Mouse (Mus musculus) forebrain, embryonic 12.5 days (tissue): ENCODE results near the gene Itk. TPM values are rescaled to one million over a fixed set of nuclear protein-coding genes. Genes with fewer than 3 reads are reported as not detected.
"Not testable (repeated sequence)": the region's sequence is repeated elsewhere in the genome, so short reads cannot be mapped to it uniquely, and the experiment has no call there.

Experiments used
- ATAC-seq: fragments of 200-750 bp; cut with Nextera tagmentation; 2 replicates; pipeline ENCODE4 v1.8.0; 2017; ENCODE audit warnings: moderate TSS enrichment; ENCODE audit not compliant: low FRiP score
- H3K27ac ChIP-seq: fragments of 300-500 bp; sonication (generic); 2 replicates; pipeline ENCODE4 v1.5.1; 2016; ENCODE audit warnings: mild to moderate bottlenecking
- H3K27me3 ChIP-seq: fragments of 300-500 bp; sonication (generic); 2 replicates; pipeline ENCODE4 v1.6.1; 2016; ENCODE audit warnings: mild to moderate bottlenecking
- H3K36me3 ChIP-seq: fragments of 300-500 bp; sonication (generic); replicated peaks from 2 replicates; pipeline ENCODE4 v1.6.1; 2016; ENCODE audit warnings: mild to moderate bottlenecking
- H3K4me1 ChIP-seq: fragments of 300-500 bp; sonication (generic); 2 replicates; pipeline ENCODE4 v1.6.1; 2016
- H3K4me2 ChIP-seq: fragments of 300-500 bp; sonication (generic); 2 replicates; pipeline ENCODE4 v1.6.1; 2016; ENCODE audit warnings: mild to moderate bottlenecking, moderate library complexity
- H3K4me3 ChIP-seq: fragments of 300-500 bp; sonication (generic); replicated peaks from 2 replicates; pipeline ENCODE4 v1.5.1; 2016; ENCODE audit warnings: mild to moderate bottlenecking
- H3K9ac ChIP-seq: fragments of 300-500 bp; sonication (generic); 2 replicates; pipeline ENCODE4 v1.6.1; 2016; ENCODE audit warnings: mild to moderate bottlenecking
- H3K9me3 ChIP-seq: fragments of 300-500 bp; sonication (generic); 2 replicates; pipeline ENCODE4 v1.6.1; 2016
- WGBS: fragments of 180-500 bp; shearing (Covaris S2); methylation state at CpG from one replicate; pipeline ENCODE4 v1.1.7; 2016; 5-methylcytosine and 5-hydroxymethylcytosine counted together
- polyA plus RNA-seq: library from polyadenylated mRNA; unstranded; fragments of >200 nt; fragmentation: Nextera tagmentation; extraction: Ambion mirVana; gene quantifications from 2 replicates; pipeline ENCODE4 v1.2.1, GENCODE M21; 2016

Itk gene
- polyA plus RNA-seq = not detected in 2 replicates

DNA sequence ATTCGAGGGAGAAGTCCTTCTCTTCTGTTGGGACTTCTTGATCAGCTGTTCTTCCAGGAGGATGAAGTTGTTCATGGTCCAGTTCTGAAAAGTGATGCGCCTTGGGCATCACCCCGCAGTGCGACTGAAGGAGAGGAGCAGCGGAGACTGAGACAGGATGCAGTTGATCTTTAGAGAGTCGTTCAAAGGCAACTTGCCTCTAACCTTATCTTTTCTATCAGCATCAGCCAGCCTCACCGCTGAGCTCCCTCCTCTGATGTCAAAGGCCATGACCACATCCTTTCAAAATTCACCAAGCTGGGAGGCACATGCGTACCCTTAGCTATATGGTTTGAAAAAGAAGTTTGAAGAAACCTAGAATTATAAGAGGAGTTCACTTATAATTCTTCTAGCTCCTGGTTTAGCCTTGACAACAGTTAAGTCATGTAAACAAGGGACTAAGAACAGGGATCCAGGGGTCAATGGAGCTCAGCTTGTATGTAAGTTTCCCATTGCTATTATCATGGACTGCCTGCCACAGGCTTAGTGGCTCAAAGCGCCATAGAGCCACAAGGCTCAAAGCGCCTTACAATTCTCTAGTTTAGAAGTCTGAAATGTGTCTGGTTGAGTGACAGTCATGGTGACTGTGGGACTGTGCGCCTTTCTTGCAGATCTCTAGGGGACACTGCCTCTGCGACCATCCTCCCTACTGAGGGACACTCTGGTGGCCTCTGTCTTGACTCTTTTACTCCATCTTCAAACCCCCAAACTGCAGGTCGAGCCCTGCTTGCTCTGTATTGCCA, at the start of gene Itk:
Gene Itk (minus strand): TSS at position 180 of the 782 bp plus-strand sequence.
- no peak for ATAC-seq
- no peak within 1 kb of the TSS for H3K4me2 ChIP-seq
- H3K4me1 ChIP-seq = no peaks in the 10 kb centered on the region
- no peak within 1 kb of the TSS for H3K9ac ChIP-seq
- no peaks in the 10 kb centered on the region for H3K9me3 ChIP-seq
- no peak within 1 kb of the TSS for H3K4me3 ChIP-seq
- WGBS = 86% methylated on average over 13 of the region's 13 CpGs
- H3K27ac ChIP-seq = no peak within 1 kb of the TSS
- no peaks in the 10 kb centered on the region for H3K36me3 ChIP-seq
- H3K27me3 ChIP-seq = no peaks in the 10 kb centered on the region

DNA sequence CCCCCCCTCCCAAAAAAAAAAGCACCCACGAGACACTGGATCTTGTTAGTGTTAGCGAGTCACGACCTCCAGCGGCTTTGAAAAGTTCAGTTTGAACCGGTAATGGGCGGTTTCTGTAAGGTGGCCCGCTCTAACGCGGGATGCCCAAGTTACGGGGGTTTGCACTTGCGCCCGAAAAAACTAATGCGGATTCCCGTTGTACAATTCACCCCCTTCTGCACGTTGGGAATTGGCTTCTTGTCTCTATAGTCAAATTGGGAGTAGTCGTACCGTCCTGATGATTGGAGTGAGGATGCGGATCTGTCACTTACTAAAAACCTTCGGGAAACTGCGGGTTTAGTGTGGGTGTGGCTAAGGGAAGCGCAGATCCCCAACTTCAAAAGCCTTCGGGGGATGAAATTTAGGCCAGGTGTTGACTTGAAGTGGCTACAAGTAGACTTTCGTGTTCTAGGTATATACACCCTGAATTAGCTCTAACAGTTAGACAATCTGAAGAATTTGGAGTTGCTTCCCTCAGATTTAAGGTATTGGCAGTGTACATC, 48.2 kb upstream of the Itk start:
- H3K27ac ChIP-seq = no peak overlapping the region
- H3K9me3 ChIP-seq = no peaks in the 10 kb centered on the region
- WGBS = 2% methylated on average over 23 of the region's 23 CpGs
- peak overlapping the region; percentile 90 for H3K4me3 ChIP-seq
- peaks cover 7% of the 10 kb centered on the region for H3K4me1 ChIP-seq
- peak; percentile 39; the same call in 1 of the 2 replicates for ATAC-seq
- no peaks in the 10 kb centered on the region for H3K27me3 ChIP-seq
- H3K4me2 ChIP-seq = peak overlapping the region; percentile 77
- peaks cover 14% of the 10 kb centered on the region for H3K36me3 ChIP-seq
- H3K9ac ChIP-seq = peak overlapping the region; percentile 85

DNA sequence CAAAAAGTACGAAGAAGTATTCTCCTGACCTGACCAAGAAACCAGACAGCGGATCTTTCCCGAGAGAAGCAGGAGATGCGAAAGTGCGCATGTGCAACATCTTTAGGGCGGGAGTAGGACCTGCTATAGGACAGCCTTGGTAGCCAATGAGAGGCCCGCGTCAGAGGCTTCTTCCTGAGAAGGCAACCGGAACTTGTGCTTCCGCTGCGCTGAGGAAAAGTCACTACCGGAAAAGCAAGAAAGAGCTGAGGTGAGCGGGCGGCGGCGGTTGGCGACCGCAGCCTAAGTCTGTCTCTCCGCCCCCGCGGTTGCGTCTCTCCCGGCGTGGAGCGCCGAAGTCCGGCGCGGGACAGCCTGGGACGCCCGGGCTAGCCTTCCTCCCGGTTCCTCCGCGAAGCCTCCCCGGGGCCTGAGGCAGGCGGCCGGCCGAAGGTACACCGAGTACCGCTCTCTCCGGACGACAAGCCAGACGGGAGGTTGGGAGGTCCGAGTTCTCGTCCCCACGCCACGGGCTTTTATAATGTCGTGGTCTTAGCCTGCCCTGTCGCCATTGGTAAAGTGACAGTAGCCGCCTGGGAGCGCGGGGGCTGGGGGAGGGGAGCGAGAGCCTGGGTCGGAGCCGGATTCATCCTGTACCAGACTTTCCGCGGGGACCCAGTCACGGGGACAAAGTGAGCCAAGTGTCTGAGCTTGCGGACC, 47.6 kb upstream of the Itk start, which contains the start of gene Med7:
Gene Med7 (plus strand): TSS at position 166 of the 699 bp plus-strand sequence.
- H3K27ac ChIP-seq = peak within 1 kb of the TSS; percentile 89
- WGBS = under 1% methylated on average over 59 of the region's 59 CpGs
- peak within 1 kb of the TSS; percentile 77 for H3K4me2 ChIP-seq
- peak; percentile 99 for ATAC-seq
- peaks cover 7% of the 10 kb centered on the region for H3K4me1 ChIP-seq
- H3K9me3 ChIP-seq = no peaks in the 10 kb centered on the region
- peaks cover 11% of the 10 kb centered on the region for H3K36me3 ChIP-seq
- H3K27me3 ChIP-seq = no peaks in the 10 kb centered on the region
- H3K4me3 ChIP-seq = peak within 1 kb of the TSS; percentile 90
- H3K9ac ChIP-seq = peak within 1 kb of the TSS; percentile 85

DNA sequence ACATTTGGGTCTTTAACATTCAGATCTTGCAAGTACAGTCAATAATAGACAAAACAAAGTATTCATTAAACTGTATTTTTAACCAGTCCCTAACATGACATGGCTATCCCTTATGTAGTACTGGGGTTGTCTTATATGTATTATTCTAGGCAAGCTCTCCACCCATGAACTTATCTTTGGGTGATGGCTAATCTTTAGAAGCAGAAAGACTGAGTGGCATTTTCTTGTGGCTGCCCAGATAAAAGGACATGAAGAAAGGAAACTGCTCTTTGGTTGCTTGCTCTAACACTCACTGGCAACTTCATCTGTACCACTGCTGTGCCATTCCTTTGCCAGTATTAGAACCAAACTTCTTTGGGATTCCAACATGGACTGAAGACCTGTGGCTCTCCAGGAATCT, 46.0 kb upstream of the Itk start:
- ATAC-seq = no peak
- Histone ChIP-seq H3K9me3 (no peaks in the 10 kb centered on the region), H3K27me3 (no peaks in the 10 kb centered on the region), H3K27ac (no peak overlapping the region), H3K9ac (no peak overlapping the region), H3K4me3 (no peak overlapping the region), H3K4me2 (no peak overlapping the region), H3K36me3 (peaks cover under 1% of the 10 kb centered on the region; the same call in 1 of the 2 replicates), H3K4me1 (peaks cover 7% of the 10 kb centered on the region)

DNA sequence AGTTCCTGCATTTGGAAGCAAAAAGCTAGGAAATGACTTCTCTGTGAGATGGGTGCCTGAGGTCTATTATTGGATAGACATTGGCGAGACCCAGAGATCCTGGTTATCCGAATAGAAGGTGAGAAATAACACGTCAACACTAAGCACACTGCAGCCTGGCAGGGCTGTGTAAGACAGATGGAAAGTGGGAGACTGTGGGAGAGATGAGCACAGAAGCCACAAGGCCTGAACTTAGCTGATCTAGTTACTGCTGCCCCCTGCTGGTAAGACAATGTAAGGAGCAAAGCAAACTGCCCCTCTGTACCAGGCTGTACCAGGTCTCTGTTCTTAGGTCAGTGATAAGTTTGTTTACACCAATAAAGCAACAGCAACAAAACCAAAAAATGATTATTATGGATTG, 41.8 kb upstream of the Itk start:
- Histone ChIP-seq H3K9me3 (no peaks in the 10 kb centered on the region), H3K4me2 (no peak overlapping the region), H3K4me1 (no peaks in the 10 kb centered on the region; the same call in 1 of the 2 replicates), H3K27ac (no peak overlapping the region), H3K36me3 (no peaks in the 10 kb centered on the region), H3K4me3 (no peak overlapping the region), H3K9ac (no peak overlapping the region), H3K27me3 (no peaks in the 10 kb centered on the region)
- peak; percentile 88 for ATAC-seq
- 25% methylated on average over 3 of the region's 3 CpGs for WGBS

DNA sequence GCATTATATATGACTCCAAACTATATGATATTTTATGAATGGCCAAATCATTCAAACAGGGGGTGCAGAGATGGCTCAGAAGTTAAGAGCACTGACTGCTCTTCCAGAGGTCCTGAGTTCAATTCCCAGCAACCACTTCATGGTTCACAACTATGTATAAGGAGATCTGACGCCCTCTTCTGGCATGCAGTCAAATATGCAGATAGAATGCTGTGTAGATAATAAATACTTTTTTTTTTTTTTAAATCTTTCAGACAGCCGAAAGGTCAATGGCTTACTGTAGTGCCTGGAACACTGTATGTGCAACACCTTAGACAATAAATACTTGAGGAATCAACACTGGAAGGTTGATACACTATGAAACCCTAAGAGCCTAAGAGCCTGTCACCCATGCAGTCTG, 40.8 kb upstream of the Itk start:
- Histone ChIP-seq H3K4me1 (no peaks in the 10 kb centered on the region), H3K9ac (no peak overlapping the region), H3K27ac (no peak overlapping the region), H3K36me3 (no peaks in the 10 kb centered on the region), H3K4me3 (no peak overlapping the region), H3K9me3 (no peaks in the 10 kb centered on the region), H3K27me3 (no peaks in the 10 kb centered on the region), H3K4me2 (no peak overlapping the region)
- 91% methylated on average over 2 of the region's 2 CpGs for WGBS
- ATAC-seq = no peak

DNA sequence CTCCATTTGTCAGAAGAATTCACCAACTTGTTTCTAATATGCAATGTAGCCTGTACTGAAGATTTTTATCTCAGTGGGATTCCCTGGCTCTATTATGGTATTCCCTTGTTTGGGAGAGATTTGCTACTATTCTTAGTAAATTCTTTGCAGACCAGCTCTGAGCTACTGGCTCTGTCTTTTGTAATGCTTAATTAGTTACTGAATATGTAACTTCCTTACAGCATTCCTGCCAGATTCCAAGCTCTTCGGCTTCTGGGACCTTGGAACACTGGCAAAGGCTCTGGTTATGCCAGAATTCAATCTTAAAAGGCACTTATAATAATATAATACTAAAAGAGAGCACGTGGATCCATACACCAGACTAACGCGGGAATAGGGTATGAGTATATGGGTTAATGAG, 38.8 kb upstream of the Itk start:
- H3K27ac ChIP-seq, H3K36me3 ChIP-seq, ATAC-seq, H3K27me3 ChIP-seq, H3K4me1 ChIP-seq, H3K4me3 ChIP-seq, H3K9me3 ChIP-seq, H3K4me2 ChIP-seq, H3K9ac ChIP-seq: not testable (repeated sequence)
- 37% methylated on average over 4 of the region's 4 CpGs for WGBS

DNA sequence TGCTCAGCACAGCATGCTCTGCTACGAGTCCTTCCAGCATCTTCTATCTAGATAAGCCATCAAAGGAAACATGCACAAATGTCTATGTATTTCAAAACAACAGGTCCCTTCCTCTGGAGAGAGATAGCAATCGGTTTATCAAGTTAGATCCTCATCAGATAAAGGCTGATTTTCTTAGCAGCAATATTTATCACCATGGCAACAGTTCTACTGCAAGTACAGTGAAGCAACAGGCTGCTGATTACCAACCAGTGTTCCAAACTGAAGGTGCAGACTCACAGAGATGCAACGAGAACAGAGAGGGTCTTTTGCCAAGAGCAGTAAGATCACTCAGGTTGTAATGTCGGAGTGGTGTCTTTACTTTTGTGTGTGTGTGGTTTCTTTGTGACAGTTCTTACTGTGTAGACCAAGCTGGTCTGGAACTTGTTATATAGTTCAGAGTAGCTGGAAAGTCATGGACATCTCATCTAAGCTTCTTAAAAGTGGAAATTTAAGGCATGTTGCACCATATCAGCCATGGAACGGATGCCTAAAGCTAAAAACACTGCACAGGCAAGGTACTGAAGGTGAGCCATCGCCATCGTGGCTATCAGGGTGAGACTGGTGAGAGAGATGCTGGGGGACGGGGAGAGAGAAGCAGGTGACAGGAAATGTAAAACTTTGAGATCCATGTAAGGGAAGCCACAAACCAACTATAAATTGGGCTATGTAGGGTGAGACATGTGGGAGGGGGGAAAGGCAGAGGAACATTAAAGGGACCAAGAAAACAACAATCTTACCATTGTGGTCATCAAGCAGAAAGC, 32.0 kb upstream of the Itk start:
- Histone ChIP-seq H3K4me3 (no peak overlapping the region), H3K27me3 (no peaks in the 10 kb centered on the region), H3K4me2 (no peak overlapping the region), H3K9me3 (no peaks in the 10 kb centered on the region), H3K4me1 (no peaks in the 10 kb centered on the region), H3K9ac (no peak overlapping the region), H3K36me3 (no peaks in the 10 kb centered on the region), H3K27ac (no peak overlapping the region)
- WGBS = 91% methylated on average over 8 of the region's 8 CpGs
- ATAC-seq = no peak

DNA sequence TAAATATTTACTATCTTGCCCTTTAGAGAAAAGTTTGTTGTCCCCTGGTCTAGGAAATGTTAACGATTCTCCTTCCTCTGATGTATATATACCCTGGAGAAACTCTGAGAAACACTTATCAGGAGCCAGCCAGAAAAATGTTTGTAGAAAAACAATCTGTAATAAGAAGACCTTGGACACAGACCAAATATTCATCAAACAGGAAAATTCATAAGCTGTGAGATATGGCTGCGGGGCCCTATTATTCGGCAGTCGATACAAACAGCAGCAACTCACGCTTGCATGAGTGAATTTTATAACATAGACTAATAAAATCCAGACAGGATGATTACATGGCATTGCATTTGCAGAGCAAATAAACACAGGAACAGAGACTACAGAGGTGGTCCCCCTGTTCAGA, 29.5 kb upstream of the Itk start:
- no peak for ATAC-seq
- H3K36me3 ChIP-seq = no peaks in the 10 kb centered on the region
- H3K27me3 ChIP-seq = no peaks in the 10 kb centered on the region
- H3K4me2 ChIP-seq = no peak overlapping the region
- H3K4me3 ChIP-seq = no peak overlapping the region
- WGBS = 95% methylated on average over 5 of the region's 5 CpGs
- H3K9me3 ChIP-seq = no peaks in the 10 kb centered on the region
- H3K4me1 ChIP-seq = no peaks in the 10 kb centered on the region
- no peak overlapping the region for H3K9ac ChIP-seq
- H3K27ac ChIP-seq = no peak overlapping the region

DNA sequence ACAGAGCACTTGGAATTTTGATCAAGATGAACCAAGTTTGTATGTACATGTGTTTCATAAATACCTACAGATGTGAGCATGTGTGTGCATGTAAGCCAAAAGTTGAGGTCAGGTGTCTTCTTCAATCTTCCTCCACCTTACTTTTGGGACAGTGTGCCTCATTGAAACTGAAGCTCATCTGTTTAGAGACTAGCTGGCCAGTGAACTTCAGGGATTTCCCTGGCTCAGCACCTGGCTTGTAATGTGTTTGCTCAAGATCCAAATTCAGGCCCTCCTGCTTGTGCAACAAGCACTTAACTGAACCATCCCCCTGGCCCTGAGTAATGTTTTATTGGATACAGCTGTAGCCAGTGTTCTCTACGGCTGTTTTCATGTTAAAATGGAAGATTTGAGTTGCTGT, 29.1 kb upstream of the Itk start:
- ATAC-seq = no peak
- Histone ChIP-seq H3K9ac (no peak overlapping the region), H3K27ac (no peak overlapping the region), H3K36me3 (no peaks in the 10 kb centered on the region), H3K9me3 (no peaks in the 10 kb centered on the region), H3K27me3 (no peaks in the 10 kb centered on the region), H3K4me3 (no peak overlapping the region), H3K4me2 (no peak overlapping the region), H3K4me1 (no peaks in the 10 kb centered on the region)
- WGBS = 81% methylated on average over 1 of the region's 1 CpGs

DNA sequence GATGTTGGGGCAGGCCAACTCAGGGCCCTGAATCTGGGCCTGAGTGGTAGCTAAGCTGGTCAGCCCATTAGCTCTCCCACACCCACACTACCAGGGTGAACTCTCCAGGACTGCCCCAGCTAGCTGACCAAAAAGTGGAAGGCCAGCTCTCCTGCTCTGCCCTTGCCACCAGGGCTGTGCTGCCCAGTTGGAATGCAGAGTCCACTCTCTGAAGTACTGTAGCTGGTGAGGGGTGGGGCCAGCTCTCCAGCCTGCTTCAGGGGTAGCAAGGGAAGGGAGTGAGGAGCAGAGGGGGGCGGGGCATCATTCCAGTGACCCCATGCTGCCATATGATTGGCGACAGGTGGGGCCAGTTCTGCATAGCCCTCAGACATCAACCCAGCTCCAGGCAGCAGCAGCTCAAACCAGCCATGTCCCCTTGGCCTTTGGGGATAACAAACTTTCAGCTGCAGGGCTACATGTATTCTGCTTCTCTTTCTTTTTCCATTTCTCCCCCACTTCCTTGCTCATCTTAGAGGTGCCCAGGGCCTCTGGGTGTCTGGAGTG, 20.8 kb upstream of the Itk start:
- 37% methylated on average over 2 of the region's 2 CpGs for WGBS
- no peaks in the 10 kb centered on the region for H3K36me3 ChIP-seq
- no peak overlapping the region for H3K4me2 ChIP-seq
- H3K9ac ChIP-seq = no peak overlapping the region
- H3K9me3 ChIP-seq = no peaks in the 10 kb centered on the region
- H3K27me3 ChIP-seq = no peaks in the 10 kb centered on the region
- no peak for ATAC-seq
- no peaks in the 10 kb centered on the region for H3K4me1 ChIP-seq
- no peak overlapping the region for H3K4me3 ChIP-seq
- no peak overlapping the region for H3K27ac ChIP-seq

DNA sequence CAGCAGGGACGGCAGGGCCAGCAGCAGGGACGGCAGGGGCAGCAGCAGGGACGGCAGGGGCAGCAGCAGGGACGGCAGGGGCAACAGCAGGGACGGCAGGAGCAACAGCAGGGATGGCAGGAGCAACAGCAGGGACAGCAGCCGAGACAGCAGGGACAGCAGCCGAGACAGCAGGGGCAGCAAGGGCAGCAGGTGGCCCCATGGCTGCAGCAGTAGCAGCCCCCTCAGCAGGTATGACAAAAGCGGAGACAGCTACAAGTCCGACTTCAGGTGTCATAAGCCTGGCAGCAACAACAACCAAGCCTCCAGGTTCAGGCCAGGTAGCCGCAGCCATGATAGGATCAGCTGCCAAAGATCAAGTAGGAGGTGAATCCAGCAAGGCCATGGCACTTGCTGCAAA, 17.4 kb upstream of the Itk start:
- Histone ChIP-seq H3K27me3 (no peaks in the 10 kb centered on the region), H3K4me3 (no peak overlapping the region), H3K27ac (no peak overlapping the region), H3K4me1 (no peaks in the 10 kb centered on the region), H3K9ac (no peak overlapping the region), H3K4me2 (no peak overlapping the region), H3K9me3 (no peaks in the 10 kb centered on the region), H3K36me3 (no peaks in the 10 kb centered on the region)
- WGBS = 31% methylated on average over 10 of the region's 10 CpGs
- ATAC-seq = no peak
